Mouse (Mus musculus): ENCODE results near the gene Sost. TPM values are rescaled to one million over a fixed set of nuclear protein-coding genes. Genes with fewer than 3 reads are reported as not detected.

The Sost gene
- not detected for total RNA-seq (2021)
- long read RNA-seq, experiment 1 = 0 reads
- long read RNA-seq, experiment 2 = 0 reads

DNA sequence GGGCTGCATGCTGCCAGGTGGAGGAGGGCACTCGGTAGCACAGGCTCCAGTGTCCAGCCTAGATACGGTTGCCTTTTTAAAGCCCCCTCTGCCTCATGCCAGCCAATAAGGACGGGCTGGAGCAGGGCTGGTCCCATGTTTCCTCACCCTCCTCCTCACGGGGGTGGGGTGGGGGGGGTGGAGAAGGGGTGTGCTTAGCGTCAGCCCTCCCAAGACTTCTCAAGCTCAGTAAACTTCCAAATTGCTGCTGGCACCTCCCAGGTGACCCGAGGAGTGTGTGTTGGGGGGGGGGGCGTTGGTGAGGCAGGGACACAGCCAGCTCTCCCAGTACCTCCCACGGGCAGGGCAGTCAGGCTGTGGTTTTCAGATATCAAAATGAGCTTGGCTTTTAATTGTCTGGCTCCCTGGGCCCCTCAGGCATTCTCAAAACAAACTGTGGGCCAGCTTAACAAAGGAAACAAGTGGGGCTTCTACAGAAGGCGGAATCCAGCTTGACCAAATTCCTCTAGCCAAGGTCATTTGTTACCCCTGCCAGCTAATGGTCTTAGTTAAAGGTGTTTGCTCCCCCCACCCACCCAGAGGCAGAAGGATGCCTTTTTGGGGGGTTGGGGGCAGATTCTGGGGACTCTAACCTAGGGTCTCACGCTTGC lies at the start of gene Sost:
Gene Sost (minus strand): TSS at position 51 of the 650 bp plus-strand sequence.
- intact Hi-C loops (cut with DNase I) = no loop called here
- H3K27ac ChIP-seq = no peak within 1 kb of the TSS
- DNase-seq = no peak
- TF ChIP-seq CTCF (IDR thresholded peaks at IDR 0.05) = no peak
- no peak within 1 kb of the TSS for H3K4me3 ChIP-seq

DNA sequence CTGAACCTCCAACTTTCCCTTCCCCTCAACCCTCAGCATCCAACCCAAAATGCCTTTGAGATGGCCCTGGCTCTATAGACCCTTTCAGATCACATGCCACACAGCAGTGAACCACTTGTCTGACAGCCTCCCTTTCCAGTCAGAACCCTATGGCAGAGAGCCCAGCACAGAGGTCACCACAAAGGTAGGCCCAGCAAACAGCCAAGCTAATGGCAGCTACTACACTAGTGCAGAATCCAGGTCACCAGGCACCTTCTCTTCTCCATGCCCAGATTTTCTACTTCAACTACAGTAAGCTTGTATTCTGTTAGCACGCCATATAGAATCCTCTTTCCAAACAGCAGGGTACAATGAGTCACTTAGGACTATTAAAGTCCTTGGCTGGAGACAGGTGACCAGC lies 49.3 kb upstream of the Sost start:
- peak; percentile 75 for DNase-seq
- no peak for TF ChIP-seq CTCF (IDR thresholded peaks at IDR 0.05)
- intact Hi-C loops (cut with DNase I) = no loop called here
- H3K27ac ChIP-seq = peak overlapping the region; percentile 88
- H3K4me3 ChIP-seq = peak overlapping the region; percentile 39

GRCm38 (mm10) chr11:102015472-102015871 lies 48.7 kb upstream of the Sost start:
- no peak for DNase-seq
- TF ChIP-seq CTCF (IDR thresholded peaks at IDR 0.05) = no peak
- Histone ChIP-seq H3K4me3 (peak overlapping the region; percentile 39; the same call in 1 of the 2 replicates), H3K27ac (peak overlapping the region; percentile 88)
- intact Hi-C loops (cut with DNase I) = no loop called here

DNA sequence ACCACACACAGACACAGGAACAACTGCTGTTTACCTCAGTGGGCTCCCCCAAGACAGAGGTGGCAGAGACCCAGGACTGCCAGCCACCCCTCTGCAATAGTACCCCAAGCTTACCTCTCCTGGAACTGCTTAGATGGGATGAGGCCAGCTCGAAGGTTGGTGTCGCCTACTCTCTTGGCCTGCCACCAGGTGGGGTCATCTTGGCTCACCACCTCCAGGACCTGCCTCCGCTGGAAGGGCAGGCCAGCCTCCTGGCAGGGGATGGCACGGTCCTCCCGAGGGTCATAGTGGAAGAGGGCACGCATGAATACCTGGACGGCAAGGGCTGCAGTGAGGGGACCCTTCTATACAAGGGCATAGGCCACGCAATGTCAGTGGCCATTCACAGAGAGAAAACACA lies 46.4 kb upstream of the Sost start:
- DNase-seq = peak; percentile 56

DNA sequence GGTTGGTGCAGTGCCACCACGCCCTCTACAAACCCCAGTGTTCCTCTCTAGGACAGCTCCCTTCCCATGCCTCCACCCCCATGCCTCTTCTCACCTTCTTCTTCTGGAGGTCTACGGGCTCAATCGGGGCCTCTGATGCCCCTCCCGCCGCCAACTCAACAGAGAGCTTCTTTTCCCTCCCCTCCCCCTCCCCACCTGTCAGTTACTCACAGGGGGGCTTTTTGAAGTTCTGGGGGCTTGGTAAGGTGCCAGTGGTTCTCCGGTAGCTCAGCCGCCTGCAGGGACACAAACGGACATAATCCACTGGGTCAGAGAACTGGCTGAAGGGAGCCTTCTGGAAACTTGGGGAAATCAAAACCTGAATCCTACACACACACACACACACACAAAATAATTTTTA lies 44.7 kb upstream of the Sost start:
- intact Hi-C loops (cut with DNase I) = no loop called here
- Histone ChIP-seq H3K4me3 (no peak overlapping the region), H3K27ac (no peak overlapping the region)
- no peak for TF ChIP-seq CTCF (IDR thresholded peaks at IDR 0.05)
- DNase-seq = no peak

More for the DNA sequence above, 46.4 kb upstream of the Sost start:
- no peak overlapping the region for H3K27ac ChIP-seq
- intact Hi-C loops (cut with DNase I) = loop anchor here (1.0 kb wide), 1 partner anchor 11 kb away; no protein-coding TSS in a partner anchor
- TF ChIP-seq CTCF (IDR thresholded peaks at IDR 0.05) = no peak
- no peak overlapping the region for H3K4me3 ChIP-seq

GRCm38 (mm10) chr11:102010140-102010539 lies 43.3 kb upstream of the Sost start:
- no peak for TF ChIP-seq CTCF (IDR thresholded peaks at IDR 0.05)
- peak overlapping the region; percentile 57 for H3K27ac ChIP-seq
- intact Hi-C loops (cut with DNase I) = no loop called here

DNA sequence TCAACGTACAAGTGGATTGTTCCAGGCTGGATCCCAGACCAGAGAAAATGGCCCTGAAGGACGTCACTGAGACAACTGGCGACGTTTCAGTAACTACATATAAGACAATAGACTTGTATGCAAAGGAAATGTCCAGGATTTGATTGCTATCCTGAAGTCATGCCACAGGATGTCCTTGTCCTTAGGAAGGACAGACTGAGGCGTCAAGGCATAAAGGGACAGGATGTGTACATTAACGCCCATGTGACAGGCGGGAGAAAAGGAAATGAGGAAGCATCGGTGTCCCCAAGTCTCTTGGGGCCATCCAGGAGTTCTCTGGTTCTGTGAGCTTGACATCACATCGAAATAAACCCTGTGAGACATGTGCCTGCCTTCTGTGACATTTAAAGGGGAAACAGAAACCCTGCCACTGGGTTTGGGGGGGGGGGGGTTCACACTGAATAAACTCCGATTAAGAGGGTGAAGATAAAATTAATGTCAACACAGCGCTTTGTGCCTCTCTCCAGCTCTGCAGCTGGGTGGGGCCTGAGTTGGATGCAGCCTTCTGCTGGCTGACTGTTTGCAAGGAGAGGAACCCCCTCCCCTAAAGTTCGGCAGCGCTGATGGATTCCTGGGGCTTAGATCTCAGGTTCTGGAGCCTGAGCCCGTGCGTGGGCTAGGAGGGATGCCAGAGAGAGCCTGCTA lies 42.3 kb upstream of the Sost start:
- TF ChIP-seq CTCF (IDR thresholded peaks at IDR 0.05) = no peak
- intact Hi-C loops (cut with DNase I) = no loop called here
- H3K4me3 ChIP-seq = no peak overlapping the region
- no peak for DNase-seq
- H3K27ac ChIP-seq = peak overlapping the region; percentile 35; the same call in 1 of the 2 replicates

More at GRCm38 (mm10) chr11:102010140-102010539, 43.3 kb upstream of the Sost start:
- no peak for DNase-seq
- H3K4me3 ChIP-seq = no peak overlapping the region

DNA sequence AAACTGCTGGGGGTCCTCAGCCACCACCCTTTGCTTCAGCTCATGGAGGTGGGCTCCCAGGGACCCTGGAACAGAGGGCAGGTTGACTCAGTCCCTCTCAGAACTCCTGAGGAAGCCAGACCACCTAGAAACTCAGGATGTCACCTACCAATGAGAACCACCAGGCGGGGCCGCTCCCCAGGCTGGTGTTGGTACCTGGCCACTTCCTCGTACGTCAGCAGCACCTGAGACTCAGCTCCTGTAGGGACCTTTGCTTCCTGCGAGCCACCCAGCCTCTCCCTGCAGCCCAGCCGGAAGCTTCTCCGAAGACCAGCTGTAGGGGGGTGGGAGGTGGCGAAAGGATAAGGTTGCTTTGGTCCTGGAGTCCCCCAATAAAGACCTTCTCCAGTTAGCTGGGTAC lies 41.6 kb upstream of the Sost start:
- intact Hi-C loops (cut with DNase I) = no loop called here
- Histone ChIP-seq H3K4me3 (no peak overlapping the region), H3K27ac (no peak overlapping the region)
- no peak for TF ChIP-seq CTCF (IDR thresholded peaks at IDR 0.05)
- DNase-seq = no peak

DNA sequence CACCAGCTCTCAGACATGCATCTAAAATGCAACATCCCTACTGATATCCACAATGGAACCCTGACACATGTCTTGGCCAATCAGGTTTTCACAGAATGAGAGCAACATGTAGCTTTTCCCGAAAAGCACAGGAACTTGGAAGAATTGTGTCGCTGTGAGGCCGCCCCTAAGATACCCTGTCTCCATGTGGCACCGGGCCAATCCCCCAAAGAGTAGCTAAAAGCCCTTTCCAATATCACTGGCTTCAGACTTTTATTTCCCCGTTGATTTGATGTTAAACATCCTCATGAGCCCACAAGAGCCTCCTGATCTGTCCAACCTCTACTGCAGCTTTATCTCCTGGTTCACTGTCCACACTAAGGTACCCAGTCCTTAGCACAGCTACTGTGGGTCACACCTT lies 39.9 kb upstream of the Sost start:
- H3K4me3 ChIP-seq = no peak overlapping the region
- no peak for DNase-seq
- intact Hi-C loops (cut with DNase I) = no loop called here
- no peak overlapping the region for H3K27ac ChIP-seq
- no peak for TF ChIP-seq CTCF (IDR thresholded peaks at IDR 0.05)

DNA sequence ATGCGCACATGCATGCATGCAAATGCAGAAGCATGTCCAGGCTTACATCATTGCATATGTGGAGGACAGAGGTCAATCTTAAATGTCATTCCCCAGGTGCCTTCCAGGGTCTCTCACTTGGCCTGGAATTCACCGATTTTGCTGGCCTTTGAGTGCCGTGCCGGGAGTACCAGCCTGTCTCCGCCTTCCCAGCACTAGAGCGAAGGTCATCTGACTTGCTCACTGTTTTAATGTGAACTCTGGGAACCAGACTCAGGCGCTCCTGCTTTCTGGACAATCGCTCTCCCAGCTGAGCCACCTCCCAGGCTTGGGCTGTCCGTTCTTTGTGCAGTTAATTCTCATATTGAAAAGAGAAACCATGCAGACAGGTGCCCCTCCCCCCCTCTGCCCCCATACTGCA lies 39.5 kb upstream of the Sost start:
- DNase-seq = no peak

DNA sequence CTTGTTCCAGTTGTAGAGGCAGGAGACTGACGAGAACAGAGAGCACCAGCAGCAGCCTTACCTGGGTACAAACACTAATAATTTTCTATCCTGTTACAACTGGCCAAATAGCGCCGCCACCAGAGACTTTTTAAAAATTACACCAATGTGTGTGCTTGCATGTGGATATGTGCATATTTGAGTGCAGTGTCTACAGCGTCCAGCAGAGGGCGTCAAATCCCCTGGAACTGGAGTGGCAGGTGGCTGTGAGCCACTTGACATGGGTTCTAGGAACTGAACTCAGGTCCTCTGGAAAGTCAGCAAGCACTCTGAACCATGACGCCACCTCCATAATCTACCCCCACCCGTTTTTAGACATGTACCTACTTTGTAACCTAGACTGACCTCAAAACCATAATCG lies 37.4 kb upstream of the Sost start:
- Histone ChIP-seq H3K4me3 (no peak overlapping the region), H3K27ac (no peak overlapping the region)
- no peak for DNase-seq
- intact Hi-C loops (cut with DNase I) = no loop called here
- peak; percentile 45 for TF ChIP-seq CTCF (IDR thresholded peaks at IDR 0.05)

More for the DNA sequence above, 39.5 kb upstream of the Sost start:
- intact Hi-C loops (cut with DNase I) = no loop called here
- no peak overlapping the region for H3K4me3 ChIP-seq
- H3K27ac ChIP-seq = no peak overlapping the region
- TF ChIP-seq CTCF (IDR thresholded peaks at IDR 0.05) = no peak

- peak overlapping the region; percentile 86 for H3K27ac ChIP-seq
- intact Hi-C loops (cut with DNase I) = no loop called here
- no peak for TF ChIP-seq CTCF (IDR thresholded peaks at IDR 0.05)
- H3K4me3 ChIP-seq = peak overlapping the region; percentile 21
- peak; percentile 61 for DNase-seq
These were observed 32.7 kb upstream of the Sost start for GRCm38 (mm10) chr11:101999466-101999865.

- DNase-seq = no peak
- intact Hi-C loops (cut with DNase I) = no loop called here
- H3K4me3 ChIP-seq = no peak overlapping the region
- peak overlapping the region; percentile 86; the same call in 1 of the 2 replicates for H3K27ac ChIP-seq
- TF ChIP-seq CTCF (IDR thresholded peaks at IDR 0.05) = no peak
These were observed 31.4 kb upstream of the Sost start for GRCm38 (mm10) chr11:101998258-101998657.
